Mouse (Mus musculus): Measurements from ENCODE around the gene Atp8b4.

Atp8b4 gene

GRCm38 (mm10) chr2:126287942-126288341 lies 212.5 kb downstream of the Atp8b4 start:
- DNase-seq (ENCODE audit: low read depth), result no peak

GRCm38 (mm10) chr2:126286420-126286819 lies 214.1 kb downstream of the Atp8b4 start:
- no peak for DNase-seq (ENCODE audit: low read depth)

- DNase-seq (ENCODE audit: low read depth), result no peak
Measured at GRCm38 (mm10) chr2:126284071-126284470, 216.4 kb downstream of the Atp8b4 start.

- no peak for DNase-seq (ENCODE audit: low read depth)
Measured at GRCm38 (mm10) chr2:126283086-126283485, 217.4 kb downstream of the Atp8b4 start.

GRCm38 (mm10) chr2:126275511-126275910 lies 225.0 kb downstream of the Atp8b4 start:
- DNase-seq (ENCODE audit: low read depth), result peak; percentile 83

GRCm38 (mm10) chr2:126274826-126275405 lies 225.6 kb downstream of the Atp8b4 start:
- no peak for DNase-seq (ENCODE audit: low read depth)

GRCm38 (mm10) chr2:126274311-126274710 lies 226.2 kb downstream of the Atp8b4 start:
- no peak for DNase-seq (ENCODE audit: low read depth)
